Comparison of ENCODE assay signal across 8 mouse cellular contexts in genomic region chr13:55361974-55362452, GRCm38 (mm10). TPM values are rescaled to one million over a fixed set of nuclear protein-coding genes. Genes with fewer than 3 reads are reported as not detected.
DNase-seq lines count a peak whose midpoint lies in the region; ATAC-seq and TF ChIP-seq lines count a peak whose summit lies in the region.

No protein-coding gene starts in this region.

- H3K9ac ChIP-seq in forebrain, embryonic 15.5 days (replicated peaks): peak overlapping the region; percentile 76
- peak overlapping the region; percentile 90 for H3K9ac ChIP-seq in liver, adult 2 months (ENCODE audit: low read depth, low read length)

- H3K4me2 ChIP-seq in forebrain, embryonic 15.5 days (replicated peaks): peak overlapping the region; percentile 78

- peak; percentile 55 for ATAC-seq in forebrain, embryonic 15.5 days (replicated peaks)

- H3K4me3 ChIP-seq in forebrain, embryonic 15.5 days: peak overlapping the region; percentile 67
- H3K4me3 ChIP-seq in liver, adult 2 months (ENCODE audit: insufficient read depth, low read depth, low read length): peak overlapping the region; percentile 85
- H3K4me3 ChIP-seq in olfactory bulb, adult 2 months (ENCODE audit: insufficient read depth, low read depth, low read length): peak overlapping the region; percentile 66

- TF ChIP-seq POLR2A in liver, adult 2 months (IDR thresholded peaks at IDR 0.05; ENCODE audit: extremely low read depth, insufficient read depth, low read length): no peak
- no peak for TF ChIP-seq POLR2A in olfactory bulb, adult 2 months (IDR thresholded peaks at IDR 0.05; ENCODE audit: insufficient read depth, low read depth, low read length)

- peak; percentile 40 for DNase-seq in cerebellum, adult 9-10 months
- no peak for DNase-seq in cerebellum, adult 11-12 months
- peak; percentile 48 to 54 for DNase-seq in right cerebral cortex, postnatal 10 days (ENCODE audit: low spot score in 2 of 2)
- DNase-seq in right cerebral cortex, adult 18-20 months: no peak
- DNase-seq in liver, adult 2 months (ENCODE audit: extremely low read depth, low read depth, low spot score): no peak
- no peak for DNase-seq in ovary, postnatal 10 days (ENCODE audit: low spot score)

- peaks cover 19% of the 10 kb centered on the region for H3K36me3 ChIP-seq in forebrain, embryonic 15.5 days
- H3K36me3 ChIP-seq in liver, adult 2 months (ENCODE audit: control insufficient read depth, insufficient read depth, low read length): peaks cover 21% of the 10 kb centered on the region

- WGBS in forebrain, embryonic 15.5 days: under 1% methylated on average over 32 of the region's 32 CpGs
- WGBS in liver, adult 2 months: under 1% methylated on average over 32 of the region's 32 CpGs
- WGBS in olfactory bulb, adult 2 months: under 1% methylated on average over 32 of the region's 32 CpGs

- H3K27ac ChIP-seq in forebrain, embryonic 15.5 days (replicated peaks): peak overlapping the region; percentile 80
- H3K27ac ChIP-seq in liver, adult 2 months (replicated peaks; ENCODE audit: insufficient read depth, low read depth, low read length): peak overlapping the region; percentile 85
- peak overlapping the region; percentile 6; the same call in 1 of the 2 replicates for H3K27ac ChIP-seq in olfactory bulb, adult 2 months (ENCODE audit: insufficient read depth, low read depth, low read length)

- H3K4me1 ChIP-seq in forebrain, embryonic 15.5 days: peaks cover 31% of the 10 kb centered on the region
- H3K4me1 ChIP-seq in liver, adult 2 months (ENCODE audit: control insufficient read depth, insufficient read depth, low read length): peaks cover 10% of the 10 kb centered on the region
- peaks cover 21% of the 10 kb centered on the region for H3K4me1 ChIP-seq in olfactory bulb, adult 2 months (ENCODE audit: control insufficient read depth, insufficient read depth, low read length)

- peaks cover 31% of the 10 kb centered on the region for H3K79me2 ChIP-seq in liver, adult 2 months (ENCODE audit: control insufficient read depth, insufficient read depth, low read length)

- H3K27me3 ChIP-seq in forebrain, embryonic 15.5 days: peaks cover 5% of the 10 kb centered on the region; the same call in 1 of the 2 replicates
- no peaks in the 10 kb centered on the region for H3K27me3 ChIP-seq in liver, adult 2 months (ENCODE audit: control insufficient read depth, insufficient read depth, low read length)

- no peak for TF ChIP-seq CTCF in liver, adult 2 months (IDR thresholded peaks at IDR 0.05; ENCODE audit: low read depth, low read length)
- no peak for TF ChIP-seq CTCF in olfactory bulb, adult 2 months (IDR thresholded peaks at IDR 0.05; ENCODE audit: insufficient read depth, low read depth, low read length)

- no peaks in the 10 kb centered on the region for H3K9me3 ChIP-seq in forebrain, embryonic 15.5 days

RNA-seq across cellular contexts. Expression of gene Lman2, which starts 0.6 kb away (rescaled TPM):
- polyA plus RNA-seq in forebrain, embryonic 15.5 days (2015; fragmentation: Nextera tagmentation; extraction: Ambion mirVana): 56.7 and 58.0 TPM in 2 replicates
- total RNA-seq in liver, adult 2 months (2014; rRNA removed): 112 and 127 TPM in 2 replicates
- polyA plus RNA-seq in liver, adult 2 months (2012; rRNA removed): 136 and 143 TPM in 2 replicates
- polyA plus RNA-seq in olfactory bulb, adult 2 months (2012; ENCODE audit: insufficient read depth, insufficient read length, low replicate concordance, missing spikeins): not detected in 2 replicates

RNA-seq across cellular contexts. Expression of gene Rgs14, which starts 7.5 kb away (rescaled TPM):
- polyA plus RNA-seq in forebrain, embryonic 15.5 days (2015; fragmentation: Nextera tagmentation; extraction: Ambion mirVana): 0.37 and 0.81 TPM in 2 replicates
- 0.28 and 0.34 TPM in 2 replicates for total RNA-seq in liver, adult 2 months (2014; rRNA removed)
- polyA plus RNA-seq in liver, adult 2 months (2012; rRNA removed): 0.45 and 0.70 TPM in 2 replicates
- polyA plus RNA-seq in olfactory bulb, adult 2 months (2012; ENCODE audit: insufficient read depth, insufficient read length, low replicate concordance, missing spikeins): not detected in 2 replicates

RNA-seq across cellular contexts. Expression of gene Mxd3, which starts 32.4 kb away (rescaled TPM):
- 28.9 and 30.0 TPM in 2 replicates for polyA plus RNA-seq in forebrain, embryonic 15.5 days (2015; fragmentation: Nextera tagmentation; extraction: Ambion mirVana)
- 0.13 TPM in 1 of 2 replicates, not detected in the other for total RNA-seq in liver, adult 2 months (2014; rRNA removed)
- 0.21 and 0.27 TPM in 2 replicates for polyA plus RNA-seq in liver, adult 2 months (2012; rRNA removed)
- polyA plus RNA-seq in olfactory bulb, adult 2 months (2012; ENCODE audit: insufficient read depth, insufficient read length, low replicate concordance, missing spikeins): not detected in 2 replicates

RNA-seq across cellular contexts. Expression of gene Slc34a1, which starts 36.0 kb away (rescaled TPM):
- not detected in 2 replicates for polyA plus RNA-seq in forebrain, embryonic 15.5 days (2015; fragmentation: Nextera tagmentation; extraction: Ambion mirVana)
- total RNA-seq in liver, adult 2 months (2014; rRNA removed): 0.13 TPM in 1 of 2 replicates, not detected in the other
- polyA plus RNA-seq in liver, adult 2 months (2012; rRNA removed): 0.04 and 0.11 TPM in 2 replicates
- not detected in 2 replicates for polyA plus RNA-seq in olfactory bulb, adult 2 months (2012; ENCODE audit: insufficient read depth, insufficient read length, low replicate concordance, missing spikeins)

RNA-seq across cellular contexts. Expression of gene Rab24, which starts 40.3 kb away (rescaled TPM):
- 114 and 118 TPM in 2 replicates for polyA plus RNA-seq in forebrain, embryonic 15.5 days (2015; fragmentation: Nextera tagmentation; extraction: Ambion mirVana)
- total RNA-seq in liver, adult 2 months (2014; rRNA removed): 32.7 and 33.6 TPM in 2 replicates
- polyA plus RNA-seq in liver, adult 2 months (2012; rRNA removed): 50.2 and 56.0 TPM in 2 replicates
- not detected in 2 replicates for polyA plus RNA-seq in olfactory bulb, adult 2 months (2012; ENCODE audit: insufficient read depth, insufficient read length, low replicate concordance, missing spikeins)

Comparison
In these comparisons a context has a peak if more than half of its experiments do, and no peak if none do; other contexts are left out.
1. DNase-seq: peak in cerebellum, adult 9-10 months (single experiment) and right cerebral cortex, postnatal 10 days (2 of 2); none in cerebellum, adult 11-12 months (single experiment), right cerebral cortex, adult 18-20 months (single experiment), liver, adult 2 months (single experiment) and ovary, postnatal 10 days (single experiment).
2. H3K27ac ChIP-seq: peak in every context shown above with its lines; median percentile 85 in liver, adult 2 months; 80 in forebrain, embryonic 15.5 days; 6 in olfactory bulb, adult 2 months.
3. RNA of gene Rgs14, which starts 7.5 kb away (polyA plus RNA-seq): not detected in olfactory bulb, adult 2 months; 0.37 to 0.81 TPM in forebrain, embryonic 15.5 days and 0.45 to 0.70 TPM in liver, adult 2 months; every median in the first group is over 10 times any median in the second.
4. Peak in every context shown above with its lines, with median percentiles within 50 percentile points of each other: H3K4me3 ChIP-seq.